Mouse (Mus musculus) left cerebral cortex, postnatal 14 days (tissue): ENCODE data around the gene Fam114a1. TPM values are rescaled to one million over a fixed set of nuclear protein-coding genes. Genes with fewer than 3 reads are reported as not detected.

Experiments
- DNase-seq, 2 experiments: peaks; one replicate each; pipeline ENCODE4 v3.0.0; 2021 to 2022; ENCODE audit warnings: low spot score in 2 of 2, mixed read lengths in 1 of 2
- intact Hi-C: fragments of 180-260 bp; cut with DNase I; formaldehyde crosslinking; loops from one replicate; pipeline ENCODE4 v1.15.1; 2025
- total RNA-seq, 2 experiments: library from RNA; stranded (reverse); gene quantifications; 2 replicates each; pipeline ENCODE4 v1.2.3; 2021

The Fam114a1 gene
- total RNA-seq, 2 experiments from 2014 or later: 4.8 to 5.9 TPM

DNA sequence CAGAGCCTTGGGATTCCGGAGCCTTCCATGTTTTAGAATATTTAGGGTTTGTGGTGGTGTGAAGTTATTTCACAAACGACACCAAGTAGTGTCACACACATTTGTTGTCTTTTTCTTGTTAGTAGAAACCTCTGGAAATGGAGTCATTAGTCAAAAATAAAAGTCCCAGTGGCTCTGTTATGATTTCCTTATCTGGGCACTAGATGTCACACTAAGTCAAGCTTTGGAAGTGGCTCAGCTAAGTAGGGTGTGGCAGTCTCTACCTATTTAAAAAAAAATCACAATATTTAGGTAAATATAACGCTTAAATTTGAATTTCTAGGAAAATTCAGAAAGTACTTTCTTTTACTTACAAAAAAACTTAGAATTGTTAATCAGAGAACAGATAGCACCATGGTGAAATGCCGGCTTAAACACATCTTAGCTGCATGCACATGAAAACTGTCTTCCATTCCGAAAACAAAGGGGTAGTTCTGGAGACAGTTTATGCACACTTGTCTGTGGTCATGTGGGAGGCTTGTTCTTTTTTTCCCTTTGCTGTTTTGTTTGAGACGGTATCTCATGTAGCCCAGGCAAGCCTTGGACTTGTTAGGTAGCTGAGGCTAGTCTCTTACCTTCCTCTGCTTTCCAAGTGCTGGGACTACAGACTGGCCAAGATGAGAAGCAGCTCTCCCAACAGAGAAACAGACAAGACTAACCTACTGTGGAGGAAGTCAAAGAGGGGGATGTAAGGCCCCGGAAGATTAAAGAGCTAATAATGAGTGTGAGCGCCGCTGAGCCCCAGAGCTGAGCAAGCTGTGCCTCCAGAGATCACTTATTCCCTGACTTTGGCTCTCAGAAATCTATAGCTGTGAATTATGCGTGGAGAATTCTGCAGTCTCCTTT lies 33.3 kb downstream of the Fam114a1 start:
- peak in 1 of 2 experiments; percentile 33 for DNase-seq
- intact Hi-C loops: loop anchor here (1.0 to 10.0 kb wide), 3 partner anchors 210 to 382 kb away; no protein-coding TSS in a partner anchor

DNA sequence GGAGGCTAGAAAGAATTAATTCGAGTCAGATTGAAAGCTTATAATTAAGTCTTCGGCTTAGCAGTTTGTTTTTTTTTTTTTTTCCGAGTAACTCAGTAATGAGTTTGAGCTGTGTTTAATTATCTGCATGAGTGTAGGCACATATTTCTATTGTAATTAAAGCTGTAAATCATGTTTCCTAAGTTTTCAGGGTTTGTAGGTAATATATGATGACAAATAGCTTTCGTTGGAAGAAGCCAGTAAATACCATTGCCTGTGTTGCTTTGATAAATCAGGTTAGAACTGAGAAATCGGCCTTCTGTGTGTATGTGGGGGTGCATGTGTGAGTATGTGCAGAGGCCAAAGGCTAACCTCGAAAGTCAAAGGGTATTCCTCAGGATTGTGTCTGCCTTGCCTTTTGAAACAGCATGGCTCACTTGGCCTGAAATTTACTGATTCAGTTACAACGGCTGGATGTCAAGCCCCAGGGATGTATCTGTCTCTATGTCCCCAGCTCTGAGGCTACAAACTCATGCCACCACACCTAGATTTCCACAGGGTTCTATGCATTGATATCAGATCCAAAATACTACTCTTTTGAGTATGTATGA lies 34.2 kb downstream of the Fam114a1 start:
- intact Hi-C loops: loop anchor here (1.0 to 10.0 kb wide), 3 partner anchors 209 to 381 kb away; no protein-coding TSS in a partner anchor
- DNase-seq: no peak

DNA sequence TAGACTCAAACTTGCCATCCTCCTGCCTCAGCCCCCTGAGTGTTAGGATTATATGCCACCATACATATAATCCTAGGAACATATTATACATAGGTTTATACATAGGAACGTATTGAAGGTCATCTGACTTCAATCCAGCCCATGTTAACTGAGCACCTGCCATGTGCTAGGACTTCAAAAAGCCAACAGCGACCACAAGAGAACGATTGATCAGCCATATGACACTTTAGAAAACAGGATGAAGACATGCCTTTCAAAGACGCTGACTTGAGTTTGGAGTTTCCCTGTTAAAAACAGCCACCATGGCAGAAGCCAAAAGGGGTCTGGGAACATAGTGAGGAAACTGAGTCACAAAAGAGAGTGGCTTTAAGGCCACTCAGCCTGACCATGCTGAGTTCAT lies 35.4 kb downstream of the Fam114a1 start:
- no peak for DNase-seq
- intact Hi-C loops: loop anchor here (10.0 kb wide), 1 partner anchor 380 kb away; no protein-coding TSS in a partner anchor

DNA sequence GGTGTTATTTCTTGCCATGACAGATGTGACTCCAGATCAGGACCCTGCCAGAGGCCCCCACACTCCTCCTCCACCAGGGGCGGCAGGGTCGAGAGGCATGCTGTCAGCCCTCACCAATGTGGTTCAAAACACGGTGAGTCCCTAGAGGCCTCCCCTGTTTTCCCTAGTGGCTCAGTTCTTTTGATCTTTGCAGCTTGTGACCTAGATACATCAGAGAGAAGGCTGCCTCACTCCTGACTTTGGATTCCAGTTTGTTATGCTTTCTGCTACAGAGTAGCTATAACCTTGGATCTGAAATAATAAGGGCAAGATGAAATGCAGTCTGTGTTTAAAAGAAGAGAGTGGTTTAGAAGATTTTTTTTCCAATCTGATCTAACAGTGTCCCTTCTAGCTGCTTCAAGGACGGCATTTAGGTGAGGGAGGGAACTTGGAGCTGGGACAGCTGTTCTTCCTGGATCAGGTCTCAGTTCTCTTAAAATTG lies 36.2 kb downstream of the Fam114a1 start:
- peak in 1 of 2 experiments; percentile 17 for DNase-seq
- intact Hi-C loops: loop anchor here (10.0 kb wide), 1 partner anchor 379 kb away; no protein-coding TSS in a partner anchor

DNA sequence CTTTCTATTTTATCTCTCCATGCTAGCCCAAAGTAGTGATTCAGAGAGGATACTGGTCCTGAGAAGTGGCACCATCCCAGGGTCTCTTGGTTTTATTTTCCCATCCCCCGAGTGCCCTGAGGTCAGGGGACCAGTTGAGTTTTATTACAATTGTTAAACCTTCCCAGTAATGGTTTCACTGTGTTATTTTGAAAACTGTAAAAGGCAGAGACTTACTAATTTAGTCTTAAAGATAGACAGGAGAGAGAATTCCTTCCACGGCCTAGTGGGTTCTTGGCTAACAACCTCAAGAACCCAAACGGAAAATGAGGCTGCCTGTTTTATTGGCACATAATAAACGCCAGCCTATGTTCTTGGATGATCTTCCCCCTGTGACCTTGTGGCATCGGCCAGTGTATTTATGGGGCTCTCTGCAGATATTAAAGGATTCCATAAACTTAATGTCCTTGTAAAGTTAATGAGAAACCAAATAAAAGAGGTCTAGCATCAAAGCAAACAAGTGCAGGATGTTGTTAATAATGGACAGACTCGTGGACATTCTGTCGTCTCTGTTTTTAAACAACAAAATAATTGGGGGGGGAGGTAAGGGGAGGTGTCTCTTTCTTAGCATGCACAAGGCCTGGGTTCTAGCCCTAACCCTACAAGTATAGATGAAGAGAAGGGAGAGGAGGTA lies 42.2 kb downstream of the Fam114a1 start:
- intact Hi-C loops: no loop called here
- DNase-seq: no peak

DNA sequence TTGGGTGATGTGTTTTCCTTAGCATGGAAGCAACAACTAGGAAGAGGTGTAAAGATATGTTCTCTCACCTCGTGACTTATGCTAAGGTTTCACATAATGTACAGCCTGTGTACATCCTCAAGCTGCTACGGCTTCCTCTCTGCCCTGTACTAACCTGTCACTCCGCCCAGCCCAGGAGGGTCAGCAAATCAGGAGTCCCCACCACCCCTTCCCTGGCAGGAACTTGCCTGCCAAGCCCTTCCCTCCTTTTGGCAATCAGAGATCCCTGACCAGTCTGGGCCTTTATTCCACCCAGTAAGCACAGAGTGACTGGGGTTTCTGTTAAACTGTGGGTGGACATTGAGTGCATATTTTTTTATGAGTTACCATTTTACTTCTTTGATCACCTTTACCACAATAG lies 45.6 kb downstream of the Fam114a1 start:
- DNase-seq: no peak
- intact Hi-C loops: loop anchor here (5.0 kb wide), 1 partner anchor 117 kb away; no protein-coding TSS in a partner anchor

DNA sequence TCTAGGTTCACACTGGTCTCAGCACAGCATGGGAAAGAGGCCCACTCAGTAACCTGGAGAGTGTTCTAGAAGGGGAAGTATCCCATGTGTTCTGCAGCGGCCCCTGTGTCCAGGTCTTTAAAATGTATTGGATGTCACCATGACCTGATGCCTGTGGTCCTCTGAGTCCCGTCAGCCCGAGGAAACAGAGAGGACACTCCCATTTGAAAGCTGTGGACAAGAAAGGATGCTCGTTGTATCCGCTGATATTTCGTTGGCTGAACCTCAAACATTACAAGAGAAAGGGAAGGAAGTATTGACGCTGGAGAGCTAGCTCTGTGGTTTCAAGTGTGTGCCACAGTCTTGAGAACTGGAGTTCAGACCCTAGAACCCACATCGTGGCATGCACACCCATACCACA lies 49.2 kb downstream of the Fam114a1 start:
- DNase-seq: no peak
- intact Hi-C loops: loop anchor here (5.0 kb wide), 1 partner anchor 113 kb away; no protein-coding TSS in a partner anchor

DNA sequence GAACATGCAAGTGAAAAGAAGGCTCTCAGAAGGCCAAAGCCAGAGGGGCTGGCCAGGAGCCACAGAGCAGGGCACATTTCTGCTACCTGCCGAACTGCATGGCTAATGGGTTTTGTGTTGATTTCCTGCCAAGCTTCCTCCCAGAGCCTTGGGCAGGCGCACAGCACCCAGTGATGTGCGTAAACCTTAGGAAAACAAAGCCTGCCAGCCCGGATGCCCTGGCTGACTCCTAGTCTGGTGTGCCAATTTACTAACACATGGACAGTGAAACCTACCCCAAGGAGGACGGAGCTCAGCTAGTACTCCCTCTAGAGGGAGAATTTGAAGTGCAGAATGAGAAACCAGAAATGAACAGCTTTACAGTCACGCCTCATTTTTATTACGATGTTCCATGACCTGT lies 50.0 kb downstream of the Fam114a1 start:
- intact Hi-C loops: loop anchor here (5.0 kb wide), 1 partner anchor 112 kb away; no protein-coding TSS in a partner anchor
- peak; percentile 13 to 21 for DNase-seq

DNA sequence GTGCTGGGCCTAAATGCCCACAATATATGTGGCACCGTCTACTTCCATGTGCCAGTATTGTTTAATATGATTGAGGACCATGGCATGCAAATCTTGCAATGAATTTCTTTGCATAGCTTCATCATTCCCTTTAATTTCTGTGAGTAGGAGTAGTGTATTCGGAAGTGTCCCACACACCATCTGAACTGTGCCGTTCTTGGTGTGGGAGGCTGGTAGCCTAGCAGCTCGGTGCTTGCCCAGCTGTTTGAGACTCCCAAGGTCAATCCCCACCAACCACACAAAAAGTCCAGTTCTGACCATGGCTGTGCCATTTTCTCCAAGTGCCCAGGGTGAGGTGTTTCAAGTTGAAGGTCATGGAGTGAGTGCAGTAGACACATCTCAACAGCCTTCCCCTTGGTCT lies 52.1 kb downstream of the Fam114a1 start:
- DNase-seq: peak; percentile 19 to 35
- intact Hi-C loops: no loop called here

DNA sequence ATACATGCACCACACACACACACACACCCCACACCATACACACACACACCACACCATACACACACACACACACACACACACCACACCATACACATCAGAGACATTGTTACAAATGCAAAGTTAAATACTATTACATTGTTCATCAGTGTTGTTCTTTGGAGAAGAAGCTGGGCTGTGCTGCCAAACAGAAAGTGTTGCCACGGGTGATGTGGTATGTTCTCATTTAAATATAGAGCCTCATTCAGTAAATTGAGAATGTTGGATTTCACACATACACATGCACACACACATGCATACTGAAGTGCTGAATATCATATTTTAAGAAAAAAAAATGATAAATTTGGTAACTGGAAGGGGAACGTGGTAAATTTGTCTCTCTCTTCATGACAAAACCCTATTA lies 54.8 kb downstream of the Fam114a1 start:
- DNase-seq: peak in 1 of 2 experiments; percentile 79
- intact Hi-C loops: no loop called here

DNA sequence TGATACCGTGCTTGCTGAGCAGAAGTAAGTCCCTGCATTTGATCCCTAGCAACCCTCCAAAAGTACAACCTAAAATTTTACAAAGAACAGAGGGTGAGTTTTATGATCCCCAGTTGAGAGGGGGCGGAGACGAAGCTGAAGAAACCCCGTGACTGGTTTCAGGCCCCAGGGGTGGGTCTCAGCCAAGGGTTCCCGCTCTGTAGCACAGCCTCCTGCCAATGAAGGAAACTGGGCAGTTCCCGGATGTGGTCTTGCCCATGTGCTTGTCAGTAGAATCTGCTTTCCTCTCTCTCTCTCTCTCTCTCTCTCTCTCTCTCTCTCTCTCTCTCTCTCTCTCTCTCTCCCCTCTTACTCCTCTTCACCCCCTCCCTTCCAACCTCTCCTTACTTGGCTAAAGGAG lies 56.0 kb downstream of the Fam114a1 start:
- no peak for DNase-seq
- intact Hi-C loops: no loop called here

DNA sequence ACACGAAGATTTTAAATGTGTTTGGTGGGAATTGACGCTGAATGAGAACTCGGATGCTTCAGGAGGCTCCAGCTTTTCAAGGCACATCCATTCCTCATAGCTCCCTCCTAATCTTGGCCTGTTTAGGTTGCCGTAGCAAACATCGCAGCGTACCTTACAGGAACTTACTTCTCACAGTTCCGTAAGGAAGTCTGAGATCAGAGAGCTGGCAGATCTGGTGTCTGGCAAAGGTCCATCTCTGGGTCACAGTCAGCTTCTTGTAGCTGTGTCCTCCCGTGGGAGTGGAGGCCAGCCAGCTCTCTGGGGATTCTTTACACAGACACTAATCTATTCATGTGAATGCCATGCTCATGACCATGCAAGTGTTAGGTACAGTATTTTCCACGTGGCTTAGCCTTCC lies 56.9 kb downstream of the Fam114a1 start:
- intact Hi-C loops: no loop called here

DNA sequence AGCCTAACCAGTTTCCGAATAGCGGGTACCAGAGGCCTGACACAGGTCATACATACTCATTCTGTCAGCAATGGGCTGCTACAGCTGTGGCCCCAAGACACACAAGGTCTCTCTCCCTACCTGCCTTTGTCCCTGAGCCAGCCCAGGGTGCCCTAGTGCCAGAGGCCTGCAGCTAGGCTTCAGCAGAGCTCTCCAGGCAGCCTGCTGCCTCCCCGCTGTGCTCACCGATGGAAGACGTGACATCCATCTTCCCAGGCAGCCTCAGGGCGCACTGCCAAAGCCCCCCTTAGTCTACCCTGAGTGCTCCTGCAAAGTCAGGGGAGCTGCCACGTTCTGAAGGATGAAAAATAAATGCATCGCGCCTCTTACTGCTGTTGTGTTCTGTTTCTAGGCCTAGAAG lies 58.1 kb downstream of the Fam114a1 start:
- intact Hi-C loops: no loop called here

More for the DNA sequence above, 56.9 kb downstream of the Fam114a1 start:
- DNase-seq: peak; percentile 15 to 17

DNA sequence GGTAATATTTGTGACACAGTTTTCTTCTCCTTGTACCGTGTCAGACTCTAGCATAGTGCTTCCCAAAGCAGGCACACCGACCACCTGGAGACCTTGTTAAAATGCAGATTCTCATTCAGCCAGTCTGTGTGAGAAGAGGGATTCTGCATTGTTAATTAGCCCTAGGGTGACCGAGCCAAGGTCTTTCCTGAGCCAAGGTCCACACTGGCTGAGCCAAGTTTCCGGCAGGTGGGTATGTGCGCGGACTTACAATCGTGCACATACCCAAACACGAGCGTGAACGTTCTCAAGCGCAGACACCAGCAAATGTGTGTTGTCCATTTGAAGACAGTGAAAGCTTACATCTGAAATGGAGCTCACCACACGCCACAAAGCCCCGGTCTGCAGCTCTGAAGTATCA lies 66.7 kb downstream of the Fam114a1 start:
- peak; percentile 23 to 38 for DNase-seq
- intact Hi-C loops: no loop called here

More for the DNA sequence above, 58.1 kb downstream of the Fam114a1 start:
- no peak for DNase-seq

DNA sequence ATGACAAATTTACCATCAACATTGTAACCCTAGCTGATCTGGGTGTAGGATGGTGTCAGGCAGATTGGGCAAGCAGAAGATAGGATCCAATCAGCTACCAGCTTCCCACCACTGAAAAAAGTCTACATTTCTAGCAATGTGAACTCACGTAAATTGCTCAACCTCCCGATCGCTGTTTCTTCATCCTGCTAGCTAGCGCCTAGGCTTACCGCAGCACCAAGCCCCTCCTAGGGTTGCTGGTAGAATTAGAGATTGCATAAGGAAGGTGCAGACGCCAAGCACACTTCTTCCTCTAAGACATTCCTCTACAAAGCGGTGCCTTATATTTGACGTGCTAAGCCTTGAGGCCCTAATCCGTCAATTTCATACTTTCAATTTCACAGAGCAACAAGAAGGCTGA lies 68.4 kb downstream of the Fam114a1 start:
- intact Hi-C loops: no loop called here
- no peak for DNase-seq

DNA sequence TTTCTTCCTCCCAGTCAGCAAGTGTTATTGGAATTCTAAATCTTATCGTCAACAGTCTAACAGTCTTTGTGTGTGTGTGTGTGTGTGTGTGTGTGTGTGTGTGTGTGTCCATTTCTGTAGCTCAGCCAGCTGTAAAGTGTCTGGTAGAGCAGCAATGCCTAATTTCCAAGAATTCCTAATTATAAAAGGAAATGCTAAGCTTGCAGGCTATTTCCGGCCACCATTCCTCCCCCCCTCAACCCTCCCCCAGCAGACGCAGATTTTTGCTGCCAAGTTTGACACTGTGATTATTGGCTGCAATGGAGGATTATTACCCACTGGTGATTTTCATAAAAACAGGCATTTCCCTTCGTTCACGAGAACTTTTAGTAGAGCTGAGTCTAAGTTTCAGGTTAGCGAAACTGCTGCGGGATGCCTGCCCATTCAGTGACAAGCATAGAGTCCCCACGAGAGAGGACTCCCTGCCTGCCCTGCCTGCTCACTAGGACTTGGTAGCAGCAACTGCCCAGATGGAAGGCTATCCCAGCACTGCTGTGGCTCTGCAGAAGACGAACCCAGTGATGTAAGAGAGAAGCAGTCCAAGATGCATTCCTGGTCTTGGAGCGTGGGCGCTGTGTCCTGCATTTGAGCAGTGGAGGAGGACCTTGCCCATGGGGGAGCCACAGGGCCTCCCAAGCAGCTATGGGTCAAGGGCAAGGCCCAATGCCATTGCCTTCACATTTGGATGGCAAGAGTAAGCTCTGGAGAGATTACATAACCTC lies 69.1 kb downstream of the Fam114a1 start:
- intact Hi-C loops: no loop called here
- no peak for DNase-seq

DNA sequence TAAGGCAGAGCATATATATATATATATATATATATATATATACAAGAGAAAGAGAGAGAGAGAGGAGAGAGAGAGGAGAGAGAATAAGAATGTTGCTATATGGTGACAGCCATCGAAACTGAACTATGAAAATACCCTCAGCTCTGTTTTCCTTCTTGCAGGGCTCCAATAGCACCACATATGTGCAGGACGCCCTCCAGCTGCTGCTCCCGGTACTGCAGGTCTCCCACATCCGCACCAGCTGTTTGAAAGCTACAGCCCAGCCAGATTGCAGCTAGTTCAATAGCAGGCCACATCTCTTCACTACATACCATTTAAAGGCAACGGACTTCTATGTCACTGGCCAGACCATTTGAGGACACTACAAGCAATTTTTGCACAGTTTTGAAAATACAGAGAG lies 70.6 kb downstream of the Fam114a1 start:
- DNase-seq: peak in 1 of 2 experiments; percentile 43
- intact Hi-C loops: no loop called here

DNA sequence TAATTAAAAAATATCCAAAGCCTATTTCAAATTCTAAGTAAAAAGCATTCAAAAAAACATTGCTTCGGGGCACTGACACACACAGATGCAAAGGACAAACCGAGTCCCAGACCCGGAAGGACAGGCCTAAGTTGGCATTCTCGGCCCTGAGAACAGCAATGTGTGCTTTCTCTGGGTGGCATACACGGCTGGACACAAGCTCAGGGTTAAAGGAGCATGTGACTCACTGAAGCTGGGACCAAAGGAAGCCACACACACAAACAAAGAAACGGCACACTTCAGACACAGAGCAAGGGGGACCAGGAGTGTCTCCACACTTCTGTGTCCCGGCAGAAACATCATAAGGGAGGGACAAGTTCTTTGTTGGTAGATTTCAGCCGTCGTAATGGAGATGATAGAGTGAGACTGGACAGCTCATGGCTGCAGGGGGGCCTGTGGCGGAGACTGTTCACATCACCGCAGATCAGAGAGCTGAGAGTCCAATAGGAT lies 73.6 kb downstream of the Fam114a1 start:
- no peak for DNase-seq
- intact Hi-C loops: no loop called here
